Mouse (Mus musculus) CH12.LX (cell line): ENCODE results near the gene Mpzl2. TPM values are rescaled to one million over a fixed set of nuclear protein-coding genes. Genes with fewer than 3 reads are reported as not detected.
A peak's percentile ranks its signal among the peaks of the same experiment; 100 is the strongest.

ENCODE experiments used
- DNase-seq: peaks from one replicate; pipeline ENCODE4 v3.0.0-alpha.2; 2013; ENCODE audit errors: extremely low read depth
- H3K27ac ChIP-seq: 2 replicates; pipeline ENCODE4 v1.5.1; 2012; ENCODE audit warnings: low read depth, mild to moderate bottlenecking, control low read depth, moderate library complexity; ENCODE audit not compliant: insufficient read depth
- H3K27me3 ChIP-seq: replicated peaks from 2 replicates; pipeline ENCODE3; 2012; ENCODE audit warnings: inconsistent platforms
- H3K36me3 ChIP-seq, 2 experiments: replicated peaks in 1 of 2; 2 replicates each; pipeline versions ENCODE3 to v1.6.1; 2012; ENCODE audit warnings: inconsistent platforms in 1 of 2, low read length in 1 of 2, mild to moderate bottlenecking in 1 of 2, mixed read lengths in 1 of 2, moderate library complexity in 1 of 2; ENCODE audit not compliant: control insufficient read depth in 1 of 2, insufficient read depth in 1 of 2
- H3K4me1 ChIP-seq, 2 experiments: 2 replicates each; pipeline ENCODE4 v1.6.1; 2012; ENCODE audit warnings: inconsistent platforms in 1 of 2, moderate library complexity in 1 of 2; ENCODE audit not compliant: insufficient read depth in 2 of 2, control insufficient read depth in 1 of 2
- H3K4me2 ChIP-seq: 2 replicates; pipeline ENCODE4 v1.6.1; 2012; ENCODE audit warnings: low read depth, mild to moderate bottlenecking, control low read depth; ENCODE audit not compliant: poor library complexity, insufficient read depth, severe bottlenecking
- H3K4me3 ChIP-seq, 3 experiments: fragments of 150-350 bp in 1 of 3; sonication (generic) in 1 of 3; replicated peaks in 1 of 3; 2 replicates each; pipeline versions ENCODE3 to v1.5.1; 2011 to 2012; ENCODE audit warnings: low read depth in 2 of 3, low read length in 2 of 3, mild to moderate bottlenecking in 2 of 3, moderate library complexity in 2 of 3, control low read depth in 1 of 3, improper control_type of control experiment in 1 of 3, inconsistent platforms in 1 of 3, mixed read lengths in 1 of 3; ENCODE audit not compliant: poor library complexity in 1 of 3
- H3K79me2 ChIP-seq: replicated peaks from 2 replicates; pipeline ENCODE4 v1.6.1; 2012; ENCODE audit warnings: mild to moderate bottlenecking, moderate library complexity; ENCODE audit not compliant: control insufficient read depth, poor library complexity, insufficient read depth, severe bottlenecking; ENCODE audit errors: extremely low read depth
- H3K9ac ChIP-seq: 2 replicates; pipeline ENCODE4 v1.6.1; 2012; ENCODE audit warnings: low read depth, mild to moderate bottlenecking, control low read depth, moderate library complexity; ENCODE audit not compliant: insufficient read depth
- H3K9me3 ChIP-seq: replicated peaks from 2 replicates; pipeline ENCODE3; 2012; ENCODE audit warnings: low read length, inconsistent platforms, mixed read lengths
- CHD1 ChIP-seq: IDR thresholded peaks from 2 replicates; pipeline ENCODE4 v1.6.1; 2012; ENCODE audit warnings: low read depth, low read length, improper control_type of control experiment, inconsistent platforms
- CHD2 ChIP-seq: IDR thresholded peaks from 2 replicates; pipeline ENCODE4 v1.6.1; 2011; ENCODE audit warnings: low read length, improper control_type of control experiment
- CTCF ChIP-seq, 2 experiments: IDR thresholded peaks in 1 of 2; conservative IDR thresholded peaks in 1 of 2; 2 replicates each; pipeline ENCODE4 v1.5.1; 2011 to 2012; ENCODE audit warnings: low read depth in 2 of 2, low read length in 2 of 2, improper control_type of control experiment in 1 of 2, inconsistent platforms in 1 of 2, mild to moderate bottlenecking in 1 of 2, moderate library complexity in 1 of 2
- E2F4 ChIP-seq: IDR thresholded peaks from 2 replicates; pipeline ENCODE4 v1.6.1; 2011; ENCODE audit warnings: low read depth, low read length, improper control_type of control experiment; ENCODE audit not compliant: insufficient replicate concordance
- ELF1 ChIP-seq: IDR thresholded peaks from 2 replicates; pipeline ENCODE4 v1.6.1; 2014; ENCODE audit warnings: low read depth, mild to moderate bottlenecking, inconsistent platforms, low read length, improper control_type of control experiment
- EP300 ChIP-seq: IDR thresholded peaks from 2 replicates; pipeline ENCODE4 v1.6.1; 2011; ENCODE audit warnings: low read length, improper control_type of control experiment
- GABPA ChIP-seq: IDR thresholded peaks from 2 replicates; pipeline ENCODE4 v1.6.1; 2012; ENCODE audit warnings: low read depth, low read length, improper control_type of control experiment, inconsistent platforms; ENCODE audit not compliant: insufficient replicate concordance
- HCFC1 ChIP-seq: IDR thresholded peaks from 2 replicates; pipeline ENCODE4 v1.6.1; 2012; ENCODE audit warnings: low read depth, mild to moderate bottlenecking, inconsistent platforms, low read length, improper control_type of control experiment
- IRF4 ChIP-seq: IDR thresholded peaks from 2 replicates; pipeline ENCODE4 v1.6.1; 2014; ENCODE audit warnings: low read depth, mild to moderate bottlenecking, inconsistent platforms, low read length, improper control_type of control experiment
- JUN ChIP-seq: IDR thresholded peaks from 2 replicates; pipeline ENCODE4 v1.6.1; 2011; ENCODE audit warnings: low read depth, mild to moderate bottlenecking, low read length, improper control_type of control experiment, moderate library complexity; ENCODE audit not compliant: insufficient read depth
- JUND ChIP-seq: conservative IDR thresholded peaks from 2 replicates; pipeline ENCODE4 v1.6.1; 2011; ENCODE audit warnings: low read depth, low read length, improper control_type of control experiment
- KAT2A ChIP-seq: IDR thresholded peaks from 2 replicates; pipeline ENCODE4 v1.6.1; 2012; ENCODE audit warnings: low read length, improper control_type of control experiment, inconsistent platforms; ENCODE audit not compliant: insufficient replicate concordance
- MAFK ChIP-seq: IDR thresholded peaks from 2 replicates; pipeline ENCODE4 v1.6.1; 2011; ENCODE audit warnings: low read length, improper control_type of control experiment; ENCODE audit not compliant: insufficient replicate concordance
- MAX ChIP-seq: IDR thresholded peaks from 2 replicates; pipeline ENCODE4 v1.6.1; 2011; ENCODE audit warnings: low read length, improper control_type of control experiment
- MAZ ChIP-seq: IDR thresholded peaks from 2 replicates; pipeline ENCODE4 v1.6.1; 2012; ENCODE audit warnings: low read depth, mild to moderate bottlenecking, inconsistent platforms, low read length, improper control_type of control experiment, moderate library complexity
- MEF2A ChIP-seq: IDR thresholded peaks from 2 replicates; pipeline ENCODE4 v1.6.1; 2014; ENCODE audit warnings: low read depth, mild to moderate bottlenecking, inconsistent platforms, low read length, improper control_type of control experiment, borderline replicate concordance
- MXI1 ChIP-seq: IDR thresholded peaks from 2 replicates; pipeline ENCODE4 v1.6.1; 2011; ENCODE audit warnings: mild to moderate bottlenecking, low read depth, low read length, improper control_type of control experiment
- MYC ChIP-seq: IDR thresholded peaks from 2 replicates; pipeline ENCODE4 v1.6.1; 2011; ENCODE audit warnings: low read depth, mild to moderate bottlenecking, improper control_type of control experiment, low read length
- NELFE ChIP-seq: IDR thresholded peaks from 2 replicates; pipeline ENCODE4 v1.6.1; 2011; ENCODE audit warnings: low read depth, low read length, improper control_type of control experiment
- NRF1 ChIP-seq: IDR thresholded peaks from 2 replicates; pipeline ENCODE4 v1.6.1; 2014; ENCODE audit warnings: low read depth, mild to moderate bottlenecking, inconsistent platforms, low read length, improper control_type of control experiment, moderate library complexity
- PAX5 ChIP-seq: IDR thresholded peaks from 2 replicates; pipeline ENCODE4 v1.6.1; 2012; ENCODE audit warnings: low read length, inconsistent platforms, mixed read lengths
- POLR2A ChIP-seq: IDR thresholded peaks from 2 replicates; pipeline ENCODE4 v1.6.1; 2011; ENCODE audit warnings: low read depth, mild to moderate bottlenecking, improper control_type of control experiment, low read length
- POLR2AphosphoS2 ChIP-seq: IDR thresholded peaks from 2 replicates; pipeline ENCODE4 v1.6.1; 2011; ENCODE audit warnings: low read depth, low read length, improper control_type of control experiment
- RAD21 ChIP-seq: IDR thresholded peaks from 2 replicates; pipeline ENCODE4 v1.6.1; 2011; ENCODE audit warnings: low read depth, mild to moderate bottlenecking, low read length, improper control_type of control experiment, moderate library complexity
- RCOR1 ChIP-seq: conservative IDR thresholded peaks from 2 replicates; pipeline ENCODE4 v1.6.1; 2012; ENCODE audit warnings: low read depth, mild to moderate bottlenecking, inconsistent platforms, low read length, improper control_type of control experiment
- SIN3A ChIP-seq: IDR thresholded peaks from 2 replicates; pipeline ENCODE4 v1.6.1; 2012; ENCODE audit warnings: low read length, improper control_type of control experiment, inconsistent platforms
- SMC3 ChIP-seq: IDR thresholded peaks from 2 replicates; pipeline ENCODE4 v1.6.1; 2011; ENCODE audit warnings: low read depth, low read length, improper control_type of control experiment
- TBP ChIP-seq: conservative IDR thresholded peaks from 2 replicates; pipeline ENCODE4 v1.6.1; 2011; ENCODE audit warnings: low read depth, low read length, improper control_type of control experiment
- TCF12 ChIP-seq: IDR thresholded peaks from 2 replicates; pipeline ENCODE4 v1.6.1; 2014; ENCODE audit warnings: low read depth, mild to moderate bottlenecking, inconsistent platforms, low read length, improper control_type of control experiment
- UBTF ChIP-seq: IDR thresholded peaks from 2 replicates; pipeline ENCODE4 v1.6.1; 2012; ENCODE audit warnings: low read depth, mild to moderate bottlenecking, inconsistent platforms, low read length, improper control_type of control experiment, moderate library complexity
- USF1 ChIP-seq: IDR thresholded peaks from 2 replicates; pipeline ENCODE4 v1.6.1; 2014; ENCODE audit warnings: low read depth, mild to moderate bottlenecking, inconsistent platforms, low read length, improper control_type of control experiment
- USF2 ChIP-seq: conservative IDR thresholded peaks from 2 replicates; pipeline ENCODE4 v1.6.1; 2011; ENCODE audit warnings: low read depth, low read length, improper control_type of control experiment
- ZC3H11A ChIP-seq: IDR thresholded peaks from 2 replicates; pipeline ENCODE4 v1.6.1; 2012; ENCODE audit warnings: low read depth, mild to moderate bottlenecking, inconsistent platforms, low read length, improper control_type of control experiment
- ZKSCAN1 ChIP-seq: IDR thresholded peaks from 2 replicates; pipeline ENCODE4 v1.6.1; 2012; ENCODE audit warnings: low read depth, inconsistent platforms, low read length, improper control_type of control experiment, borderline replicate concordance
- ZNF384 ChIP-seq: IDR thresholded peaks from 2 replicates; pipeline ENCODE4 v1.6.1; 2012; ENCODE audit warnings: low read depth, low read length, improper control_type of control experiment, inconsistent platforms
- dilution Hi-C: fragments of 300-500 bp; cut with MboI; formaldehyde crosslinking; loops from 2 replicates; pipeline ENCODE4 v1.14.3; 2020; ENCODE audit warnings: low sequenced_read_pairs; ENCODE audit not compliant: extremely low pct_unique_long_range_greater_than_20kb, extremely low pct_ligation_motif_present
- in situ Hi-C: fragments of 300-500 bp; cut with MboI; formaldehyde crosslinking; loops from 3 replicates; pipeline ENCODE4 v1.14.3; 2019; ENCODE audit warnings: low sequenced_read_pairs, low pct_ligation_motif_present, low pct_unique_long_range_greater_than_20kb, mixed read lengths
- polyA plus RNA-seq: library from polyadenylated mRNA; unstranded; fragments of >175 nt; gene quantifications from 2 replicates; pipeline ENCODE4 v1.2.1, GENCODE M21; 2012; ENCODE audit warnings: low read depth; ENCODE audit not compliant: insufficient read length
- total RNA-seq, 2 experiments: library from RNA; depleted of rRNA; stranded (reverse); fragments of 300-350 nt in 1 of 2; fragments of >200 nt in 1 of 2; gene quantifications; 2 replicates each; pipeline ENCODE4 v1.2.3; 2012 to 2014

Mpzl2 gene
- total and polyA plus RNA-seq, 3 experiments: 0.27 to 0.36 (median 0.30) TPM

- peak; percentile 92 for TF ChIP-seq EP300
Measured at GRCm38 (mm10) chr9:45040066-45040845, 657 bp downstream of the Mpzl2 start (continued).

- Histone ChIP-seq H3K27ac (peak overlapping the region; percentile 37; the same call in 1 of the 2 replicates), H3K4me3 (peak overlapping the region in 2 of 3 experiments; percentile 39 to 47), H3K4me1 (peaks cover 35 to 68% of the 10 kb centered on the region in 2 experiments), H3K79me2 (no peaks in the 10 kb centered on the region), H3K27me3 (no peaks in the 10 kb centered on the region), H3K9ac (peak overlapping the region; percentile 75; the same call in 1 of the 2 replicates), H3K9me3 (no peaks in the 10 kb centered on the region), H3K4me2 (peak overlapping the region; percentile 94), H3K36me3 (no peaks in the 10 kb centered on the region)
- DNase-seq: peak; percentile 59
- in situ Hi-C loops: no loop called here
- dilution Hi-C loops: no loop called here
- TF ChIP-seq USF2: peak; percentile 13; the same call in 1 of the 2 replicates
- peak; percentile 84 for TF ChIP-seq MAX
- TF ChIP-seq CTCF (conservative IDR thresholded peaks at IDR 0.05 in 1 of 2, IDR thresholded peaks at IDR 0.05 in 1 of 2; ENCODE audit: low read depth in 2 of 2, low read length in 2 of 2): no peak
- TF ChIP-seq RCOR1: no peak
- TF ChIP-seq UBTF: no peak
- TF ChIP-seq TCF12: no peak
- TF ChIP-seq NRF1: peak; percentile 58
- no peak for TF ChIP-seq GABPA
- no peak for TF ChIP-seq E2F4
- no peak for TF ChIP-seq HCFC1
- TF ChIP-seq ZKSCAN1: no peak
- TF ChIP-seq IRF4: no peak
- peak; percentile 82; the same call in 1 of the 2 replicates for TF ChIP-seq MXI1
- no peak for TF ChIP-seq ZC3H11A
- TF ChIP-seq ZNF384: no peak
- TF ChIP-seq KAT2A: no peak
- TF ChIP-seq MAFK: no peak
- TF ChIP-seq MAZ: no peak
- TF ChIP-seq SIN3A: no peak
- no peak for TF ChIP-seq JUND
- TF ChIP-seq NELFE: no peak
- TF ChIP-seq CHD2: no peak; the same call in 1 of the 2 replicates
- TF ChIP-seq EP300: no peak
- TF ChIP-seq CHD1: no peak
- TF ChIP-seq JUN: no peak
- TF ChIP-seq MEF2A: 0 out of 2 replicates have a peak, but pooled peaks have one; percentile 9
- TF ChIP-seq USF1: peak; percentile 34; the same call in 1 of the 2 replicates
- TF ChIP-seq TBP: no peak
- TF ChIP-seq ELF1: no peak
- TF ChIP-seq POLR2AphosphoS2: no peak
- no peak for TF ChIP-seq SMC3
- no peak for TF ChIP-seq PAX5
- peak; percentile 75; the same call in 1 of the 2 replicates for TF ChIP-seq MYC
- no peak for TF ChIP-seq RAD21
- TF ChIP-seq POLR2A: peak; percentile 41; the same call in 1 of the 2 replicates
Measured at GRCm38 (mm10) chr9:45041131-45041838, 1.7 kb downstream of the Mpzl2 start.
